Mouse (Mus musculus): ENCODE measurements around the gene Ret.

The Ret gene

DNA sequence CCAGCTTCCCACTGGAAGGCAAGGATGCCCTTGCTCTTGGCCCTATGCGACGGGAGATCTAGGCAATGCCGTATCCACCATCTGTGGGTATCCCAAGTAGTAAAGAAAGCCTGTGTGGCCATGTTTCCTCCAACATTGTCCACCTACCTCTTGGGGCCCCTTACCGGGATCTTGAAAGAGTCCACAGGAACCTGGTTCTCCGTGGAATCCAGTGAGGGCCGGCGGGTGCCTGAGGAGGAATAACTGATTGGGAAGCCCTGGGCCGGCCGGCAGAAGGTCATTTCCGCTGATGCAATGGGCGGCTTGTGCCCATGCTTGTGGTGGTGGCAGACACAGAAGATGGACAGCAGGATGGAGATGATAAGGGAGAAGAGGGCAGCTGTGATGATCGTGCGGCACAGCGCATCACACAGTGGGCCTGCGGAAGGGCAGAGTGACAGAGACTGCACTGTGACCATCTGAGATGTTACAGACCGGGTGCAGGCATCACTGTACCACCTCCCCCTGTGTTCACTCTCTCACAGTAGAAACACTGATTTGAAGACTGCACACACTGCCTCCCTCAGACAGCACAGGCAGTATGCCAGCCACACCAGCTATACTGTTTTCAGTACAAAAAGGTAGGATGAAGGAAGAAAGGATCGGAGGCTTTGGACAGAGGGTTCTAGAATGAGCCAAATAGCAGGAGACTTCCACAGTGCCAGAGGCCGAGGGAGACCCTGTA is 24.1 kb downstream of the Ret start:
- no peak for DNase-seq

DNA sequence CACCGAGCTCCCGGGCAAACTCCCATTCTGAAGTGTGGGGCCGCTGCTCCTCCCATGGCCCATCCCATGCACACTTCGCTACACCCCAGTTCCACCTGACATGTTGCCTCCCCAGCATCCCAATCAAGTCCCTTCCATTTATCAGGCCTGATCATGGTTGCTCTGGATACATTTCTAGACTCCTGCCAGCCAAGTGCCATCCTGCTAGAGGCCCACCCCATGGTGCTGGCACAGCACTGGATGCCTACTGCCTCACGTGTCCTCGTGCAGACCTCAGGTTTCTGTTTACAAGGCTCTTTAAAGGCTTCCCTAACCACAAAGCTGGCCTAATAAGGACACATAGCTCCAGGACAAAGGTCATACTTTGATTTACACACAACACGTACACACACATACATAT is 26.1 kb downstream of the Ret start:
- DNase-seq, result no peak

GRCm38 (mm10) chr6:118168106-118168505 is 29.4 kb downstream of the Ret start:
- DNase-seq, result no peak

DNA sequence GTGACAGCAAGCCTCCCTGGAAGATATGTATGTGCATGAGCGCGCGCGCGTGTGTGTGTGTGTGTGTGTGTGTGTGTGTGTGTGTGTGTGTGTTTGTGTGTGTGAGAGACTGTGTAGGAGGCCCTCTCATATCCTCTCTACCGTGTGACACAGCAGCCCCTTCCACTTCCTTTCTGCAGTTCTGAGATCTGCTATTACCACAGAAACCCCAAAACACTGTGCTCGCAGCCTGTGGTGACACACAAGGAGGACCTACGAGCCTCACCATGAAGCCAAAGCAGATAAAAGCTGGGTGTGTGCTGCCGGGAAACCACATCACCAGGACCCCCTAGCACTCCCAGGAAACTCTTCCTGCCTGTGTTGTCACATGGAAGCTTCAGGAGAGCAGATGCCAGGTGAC is 30.5 kb downstream of the Ret start:
- peak; percentile 29 to 33 for DNase-seq

DNA sequence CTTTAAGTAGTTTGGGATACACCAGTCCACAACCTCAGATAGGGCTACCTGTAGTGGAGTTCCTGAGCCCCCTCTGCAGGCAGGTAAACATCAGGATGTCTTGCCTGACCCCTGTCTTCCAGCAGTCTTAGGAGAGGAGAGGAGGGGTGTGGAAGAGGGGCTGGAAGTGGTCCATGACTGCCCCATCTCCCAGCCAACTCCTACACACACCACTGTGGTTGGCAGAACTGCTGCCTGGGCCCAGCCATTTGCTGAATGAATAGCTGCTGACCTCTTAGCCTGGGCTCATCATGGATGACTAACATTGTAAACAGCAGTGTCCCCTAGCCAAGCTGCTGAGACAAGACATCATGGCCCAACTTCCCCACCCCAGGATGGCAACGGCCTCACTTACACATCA is 32.0 kb downstream of the Ret start:
- no peak for DNase-seq

DNA sequence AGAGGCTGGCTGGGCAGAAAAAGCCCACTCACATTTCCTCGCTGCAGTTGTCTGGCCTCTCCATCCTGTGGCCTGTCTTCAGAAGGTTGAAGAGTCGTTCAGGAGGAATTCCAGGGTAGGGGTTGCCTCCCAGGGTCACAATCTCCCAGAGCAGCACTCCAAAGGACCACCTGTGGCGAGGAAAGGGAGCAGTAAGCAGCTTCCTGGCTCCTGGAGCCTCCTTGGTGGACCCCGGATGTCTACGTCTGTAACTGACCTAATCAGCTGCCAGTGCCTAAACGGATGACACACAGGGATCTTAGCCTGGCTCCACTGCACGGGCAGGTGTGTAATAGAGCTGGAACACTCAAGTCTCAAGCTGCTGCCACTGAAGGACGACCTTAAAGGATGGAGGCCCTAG is 32.8 kb downstream of the Ret start:
- DNase-seq, result no peak

DNA sequence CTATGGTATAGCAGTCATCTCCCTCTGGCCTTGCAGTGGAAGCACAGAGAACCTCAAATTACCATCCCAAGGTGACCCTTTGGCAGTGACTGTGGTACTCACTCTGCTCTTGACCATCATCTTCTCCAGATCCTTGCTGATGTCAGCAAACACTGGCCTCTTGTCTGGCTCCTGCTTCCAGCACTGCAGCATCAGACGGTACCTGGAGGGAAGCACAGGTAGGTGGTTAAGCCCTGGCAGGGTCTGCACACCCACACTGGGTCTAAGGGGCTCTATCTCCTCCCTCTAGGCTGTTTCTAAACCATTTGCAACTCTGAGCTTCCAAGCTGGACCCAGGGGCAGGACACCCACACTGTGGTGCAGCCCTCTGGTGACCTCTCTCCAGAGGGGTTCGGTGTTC is 34.4 kb downstream of the Ret start:
- no peak for DNase-seq

DNA sequence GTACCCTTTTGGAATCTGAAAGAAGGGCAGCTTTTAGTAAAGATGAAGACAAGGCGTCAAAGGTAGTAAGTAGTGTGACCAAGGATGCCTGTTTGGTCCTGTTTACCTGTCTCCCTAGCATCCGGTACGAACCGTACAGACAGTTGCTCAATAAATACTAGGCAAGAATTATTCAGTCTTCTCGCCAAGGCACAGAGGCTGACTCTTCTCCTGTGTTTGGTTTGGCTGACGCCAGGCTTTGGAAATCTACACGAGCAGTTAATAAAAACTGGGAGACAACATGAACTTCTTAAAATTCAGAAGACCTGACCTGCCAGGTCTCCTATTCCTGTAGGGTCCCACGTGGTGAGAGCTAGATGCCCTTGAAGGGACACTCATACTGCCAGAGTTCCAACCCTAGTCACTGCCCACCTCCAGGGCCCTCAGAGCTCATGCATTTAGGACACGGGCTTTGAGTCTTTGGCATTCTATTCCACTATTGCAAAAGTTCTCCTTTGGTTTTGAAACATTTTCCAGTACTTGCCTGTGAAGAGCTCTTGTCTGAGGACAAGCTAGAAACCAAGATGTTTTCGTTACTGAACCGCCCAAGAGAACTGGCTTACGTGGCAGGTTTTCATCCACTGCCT is 34.9 kb downstream of the Ret start:
- DNase-seq, result no peak

- DNase-seq, result no peak
Measured at GRCm38 (mm10) chr6:118153091-118153490, 44.4 kb downstream of the Ret start.

GRCm38 (mm10) chr6:118150988-118151387 is 46.5 kb downstream of the Ret start:
- DNase-seq, result no peak

- no peak for DNase-seq
Measured at GRCm38 (mm10) chr6:118150538-118150937, 47.0 kb downstream of the Ret start.

DNA sequence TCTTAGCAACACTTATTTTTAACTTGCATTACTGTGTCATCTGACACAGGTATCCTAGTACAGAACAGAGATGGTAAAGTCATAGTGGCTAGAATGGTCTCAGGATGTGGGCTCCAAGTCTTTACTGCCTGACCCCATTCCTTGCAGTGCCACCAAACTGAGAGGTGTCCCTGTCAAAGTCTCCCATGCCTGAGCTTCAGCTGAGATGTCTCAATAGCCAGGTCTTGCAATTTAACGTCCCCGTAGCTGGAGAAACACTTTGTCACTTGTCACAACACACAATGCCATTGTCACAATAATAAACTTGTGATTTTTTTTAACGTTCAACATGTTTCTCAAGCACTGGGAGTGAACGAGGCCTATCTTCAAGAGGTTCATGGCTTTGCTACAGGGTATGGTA is 47.4 kb downstream of the Ret start:
- no peak for DNase-seq

DNA sequence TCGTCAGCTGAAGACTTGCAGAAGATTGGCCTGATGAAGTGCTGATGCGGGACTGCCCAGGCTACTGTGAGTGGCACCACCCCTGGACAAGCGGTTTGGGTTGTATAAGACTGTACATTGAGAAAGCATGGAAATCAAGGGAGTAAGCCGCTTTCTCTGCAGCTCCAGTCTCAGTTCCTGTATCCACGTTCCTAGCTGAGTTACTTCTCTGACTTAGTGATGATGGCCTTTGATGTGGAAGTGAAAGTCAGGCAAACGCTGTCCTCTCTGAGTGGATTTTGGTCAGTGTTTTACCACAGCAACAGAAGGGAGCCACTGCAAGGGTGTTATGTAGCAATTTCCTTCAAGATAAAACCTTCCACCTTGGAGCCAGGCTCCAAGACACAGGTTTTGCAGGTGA is 56.6 kb downstream of the Ret start:
- peak in 1 of 2 experiments; percentile 10 for DNase-seq

DNA sequence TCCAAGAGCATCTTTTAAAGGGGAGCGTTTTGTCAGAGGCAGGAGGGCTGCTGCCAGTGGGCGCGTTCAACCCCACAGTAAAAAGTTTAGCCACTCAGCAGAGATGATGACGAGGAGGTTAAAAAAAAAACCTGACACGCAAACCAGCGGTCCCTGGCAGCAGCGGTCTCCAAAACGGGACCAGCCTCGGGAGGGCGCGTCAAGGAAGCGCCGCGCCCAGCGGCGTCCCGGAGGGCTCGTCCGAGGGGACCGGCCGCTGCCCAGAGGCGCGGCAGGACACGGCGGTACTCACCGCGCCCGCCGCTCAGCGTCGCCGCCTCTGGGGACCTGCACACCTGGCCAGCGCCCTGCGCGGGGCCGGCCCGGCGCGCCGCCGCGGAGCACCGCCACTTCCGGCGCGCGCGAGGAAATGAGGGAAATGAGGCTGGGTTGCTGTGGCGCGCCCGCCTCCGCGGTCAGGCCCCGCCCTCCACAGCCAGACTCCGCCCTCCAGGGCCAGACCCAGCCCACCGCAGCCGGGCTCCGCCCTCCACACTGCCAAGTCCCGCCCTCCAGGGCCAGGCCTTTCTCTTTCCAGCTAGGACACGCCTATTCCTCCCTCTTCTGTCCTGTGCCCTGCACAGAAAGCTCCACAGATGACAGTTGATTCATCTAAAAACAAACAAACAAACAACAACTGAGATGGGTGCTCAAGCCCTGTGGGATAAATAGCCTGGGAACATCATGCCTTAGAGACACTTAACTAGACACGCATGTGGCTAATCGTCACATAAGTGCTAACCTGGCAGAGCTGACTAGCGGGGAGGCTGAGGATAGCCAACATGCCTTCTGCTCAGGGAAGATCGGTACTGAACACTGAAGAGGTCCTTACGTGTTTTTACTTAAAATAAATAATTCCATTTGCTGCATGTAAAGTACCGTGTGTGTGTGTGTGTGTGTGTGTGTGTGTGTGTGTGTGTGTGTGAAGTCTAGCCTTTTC is 58.5 kb downstream of the Ret start, which contains the start of gene Csgalnact2:
Gene Csgalnact2, minus strand, starts transcription at position 410 of the 979 bp plus-strand sequence.
- peak; percentile 98 to 99 for DNase-seq

GRCm38 (mm10) chr6:118137148-118137547 is 60.4 kb downstream of the Ret start:
- DNase-seq, result peak in 1 of 2 experiments; percentile 10

DNA sequence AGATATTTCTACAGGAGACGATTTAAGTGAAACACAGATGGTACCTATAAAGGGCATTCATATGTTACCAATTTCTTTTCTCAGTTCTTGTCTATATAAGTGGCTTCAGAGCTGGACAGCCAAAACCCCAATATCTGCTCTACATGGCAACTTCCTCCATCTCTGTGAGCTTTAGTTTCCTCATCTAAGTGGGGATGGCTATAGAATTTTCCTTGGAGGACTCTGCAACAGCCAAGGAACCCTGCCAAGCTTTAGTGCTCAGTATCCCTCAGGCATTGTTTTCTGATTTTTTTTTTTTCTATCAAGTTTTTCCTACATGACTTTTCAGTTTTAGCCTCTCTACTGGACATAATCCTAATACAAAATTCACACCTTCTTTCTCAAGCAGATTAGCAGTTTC is 63.1 kb downstream of the Ret start:
- DNase-seq, result peak; percentile 10 to 12

DNA sequence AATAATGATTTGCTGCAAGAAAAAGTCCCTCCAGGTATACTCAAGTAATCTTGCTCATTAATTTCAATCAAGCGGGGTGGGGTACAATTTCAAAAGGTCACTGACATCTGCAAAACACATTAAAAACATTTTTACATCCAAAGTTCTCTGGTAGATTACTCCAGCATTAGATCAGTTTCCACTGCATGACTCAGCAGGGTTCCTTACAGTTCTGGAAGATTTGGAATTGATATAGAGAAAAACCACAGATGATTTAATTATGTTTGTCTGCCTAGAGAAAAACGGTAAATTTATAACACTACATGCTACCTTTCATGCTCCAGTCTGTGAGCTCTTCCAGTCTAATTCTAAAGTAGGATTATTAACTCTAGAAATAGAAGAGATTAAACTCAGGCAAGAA is 67.5 kb downstream of the Ret start:
- DNase-seq, result no peak

DNA sequence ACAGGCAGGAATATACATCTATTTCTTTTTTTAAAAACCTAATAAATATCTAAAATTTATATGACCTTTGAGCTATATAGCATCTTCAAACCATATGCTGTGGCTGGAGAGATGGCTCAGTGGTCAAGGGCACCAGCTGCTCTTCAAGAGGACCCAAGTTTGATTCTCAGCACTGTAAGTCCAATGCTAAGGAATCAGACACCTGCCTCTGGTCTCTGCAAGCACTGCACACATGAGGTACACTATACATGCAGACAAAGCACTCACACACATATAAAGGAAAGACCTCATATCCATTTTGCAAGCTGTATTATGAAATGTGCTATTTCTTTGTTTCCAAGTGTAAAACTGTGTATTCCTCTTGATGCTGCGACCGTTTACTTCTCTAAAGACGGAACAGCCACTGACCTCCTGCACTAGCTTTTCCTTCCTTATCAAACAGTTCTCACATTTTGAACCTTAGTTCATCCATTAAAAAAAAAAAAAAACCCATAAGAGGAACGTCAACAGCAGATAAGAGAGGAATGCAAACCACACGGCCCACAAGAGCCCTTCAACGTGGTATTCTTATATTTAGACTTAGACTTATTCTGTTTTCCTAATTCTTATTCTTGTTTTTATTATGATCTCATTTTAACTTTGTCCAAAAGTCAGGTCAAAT is 69.6 kb downstream of the Ret start:
- no peak for DNase-seq

DNA sequence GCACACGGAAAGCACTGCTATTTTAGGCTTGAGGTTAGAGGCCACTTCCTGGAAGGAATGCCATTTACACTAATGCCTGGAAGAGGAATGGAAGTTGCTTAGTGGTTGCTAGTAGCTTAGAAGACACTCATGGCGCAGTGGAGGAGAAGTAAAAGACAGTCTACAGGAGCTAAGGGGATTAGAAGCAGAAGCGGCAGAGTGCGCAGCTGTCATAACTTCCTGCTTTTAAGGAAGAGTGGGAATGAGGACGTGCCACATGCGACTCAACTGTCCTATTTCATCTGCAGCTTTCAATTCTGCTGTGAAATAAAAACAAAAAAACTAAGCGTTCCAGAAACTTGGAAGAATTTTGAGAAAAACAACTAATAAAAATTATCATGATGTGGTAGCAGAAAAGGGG is 70.3 kb downstream of the Ret start:
- no peak for DNase-seq

- DNase-seq, result no peak
Measured at GRCm38 (mm10) chr6:118126577-118126976, 70.9 kb downstream of the Ret start.

GRCm38 (mm10) chr6:118122767-118123166 is 74.8 kb downstream of the Ret start:
- DNase-seq, result no peak

DNA sequence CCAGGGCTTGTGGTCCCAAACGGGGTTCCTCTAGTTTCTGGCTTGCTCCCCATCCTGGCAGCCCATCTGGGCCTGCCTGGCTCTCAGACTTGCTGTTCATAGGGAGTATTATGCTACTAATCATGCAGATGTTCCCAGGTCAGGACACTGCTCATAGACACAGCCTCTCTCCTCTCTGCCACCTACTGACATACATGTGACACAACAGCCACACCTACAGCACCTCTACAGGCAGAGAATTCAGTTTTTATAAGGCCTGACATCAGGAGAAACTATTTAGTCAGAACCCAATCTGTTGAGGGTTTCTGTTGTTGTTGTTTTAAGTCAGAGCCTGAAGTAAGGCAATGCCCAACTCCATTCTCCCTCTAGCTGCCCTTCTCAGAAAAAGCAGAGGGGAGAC is 85.7 kb downstream of the Ret start:
- DNase-seq, result no peak

Data from B cell, adult 2 months (primary cell).